ENCODE assay signal across 14 mouse cellular contexts in the genomic region with DNA sequence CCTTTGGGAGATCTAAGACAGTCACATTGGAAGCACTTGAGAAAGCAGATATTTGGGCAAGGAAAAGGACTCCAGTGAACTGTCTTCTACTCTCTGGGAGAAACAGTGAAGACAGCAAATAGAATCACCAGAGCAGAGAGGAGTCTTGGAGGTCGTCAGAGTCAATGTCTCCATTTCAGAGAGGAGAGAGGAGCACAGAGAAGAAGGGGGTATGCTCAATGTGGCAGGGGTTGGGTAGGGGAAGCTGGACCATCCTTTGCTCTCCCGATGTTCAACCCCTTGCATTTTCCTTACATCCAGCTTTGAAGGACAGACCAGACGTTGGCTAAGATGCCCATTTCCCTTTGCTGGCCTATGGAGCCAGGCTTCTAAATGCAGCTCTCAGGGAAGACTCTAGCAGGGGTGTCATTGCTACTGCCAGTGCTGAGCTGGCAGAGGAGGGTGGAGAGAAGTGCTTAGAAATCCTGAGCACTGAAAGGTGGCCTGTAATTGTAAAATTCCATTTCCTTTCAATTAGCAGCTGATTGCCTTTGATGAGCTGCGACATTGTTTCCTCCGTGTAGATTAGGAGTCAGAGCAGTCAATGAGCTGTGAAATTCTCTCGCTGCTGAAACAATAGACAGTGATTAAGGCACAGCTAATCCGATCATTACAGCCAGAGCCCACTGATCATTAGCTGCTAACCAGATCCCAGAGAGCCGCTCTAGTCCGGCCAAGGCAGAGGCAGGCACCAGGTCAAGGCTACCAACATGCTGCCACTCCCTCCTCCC.
DNase-seq lines count a peak whose midpoint lies in the region; ATAC-seq and TF ChIP-seq lines count a peak whose summit lies in the region.
"Had no signal": no experiment of that assay in that cellular context is flagged by ENCODE, and none has a peak within 500 bp of the region (broad histone marks: within the 10 kb centered on the region; RNA-seq: fewer than 3 reads in every experiment).

No protein-coding gene starts in this region.

- H3K36me3 ChIP-seq in lung, postnatal 0 days (ENCODE audit: insufficient read depth, low read length): no peaks in the 10 kb centered on the region
- no peaks in the 10 kb centered on the region for H3K36me3 ChIP-seq in forebrain, embryonic 11.5 days (ENCODE audit: control insufficient read depth, insufficient read depth, low read length)
- H3K36me3 ChIP-seq in midbrain, embryonic 12.5 days: no peaks in the 10 kb centered on the region
- no peaks in the 10 kb centered on the region for H3K36me3 ChIP-seq in stomach, embryonic 15.5 days

- H3K9ac ChIP-seq in lung, postnatal 0 days (replicated peaks; ENCODE audit: low read depth): no peak overlapping the region
- no peak overlapping the region for H3K9ac ChIP-seq in forebrain, embryonic 11.5 days (ENCODE audit: low read length)
- no peak overlapping the region for H3K9ac ChIP-seq in midbrain, embryonic 12.5 days (replicated peaks)
- H3K9ac ChIP-seq in stomach, embryonic 15.5 days: no peak overlapping the region
- H3K9ac ChIP-seq: liver, postnatal 0 days had no signal

- peak; percentile 8 to 55 for DNase-seq in lung, postnatal 4 days
- no peak for DNase-seq in lung, postnatal 0 days (ENCODE audit: low spot score)
- DNase-seq in forebrain, embryonic 11.5 days (ENCODE audit: low spot score): peak; percentile 74
- no peak for DNase-seq in layer of hippocampus, adult 9-10 months (ENCODE audit: low spot score)
- DNase-seq in cerebellum, postnatal 14 days: no peak
- no peak for DNase-seq in c-Kit-positive CD71-positive TER-119-positive erythroid progenitor cells, embryonic 14.5 days (ENCODE audit: low spot score)
- DNase-seq: adrenal gland, postnatal 25 days; cerebellum, adult 9-10 months; liver, postnatal 0 days; spleen, adult 18-20 months had no signal

- 35% methylated on average over 9 of the region's 9 CpGs for WGBS in lung, postnatal 0 days
- 5% methylated on average over 9 of the region's 9 CpGs for WGBS in forebrain, embryonic 11.5 days
- WGBS in midbrain, embryonic 12.5 days: 15% methylated on average over 9 of the region's 9 CpGs
- 35% methylated on average over 9 of the region's 9 CpGs for WGBS in stomach, embryonic 15.5 days

- H3K4me3 ChIP-seq in lung, postnatal 0 days (ENCODE audit: low read depth, low read length): no peak overlapping the region
- H3K4me3 ChIP-seq in forebrain, embryonic 11.5 days (ENCODE audit: low read depth, low read length): no peak overlapping the region
- H3K4me3 ChIP-seq in midbrain, embryonic 12.5 days: no peak overlapping the region
- no peak overlapping the region for H3K4me3 ChIP-seq in stomach, embryonic 15.5 days (replicated peaks)

- no peak for TF ChIP-seq EP300 in lung, postnatal 0 days (IDR thresholded peaks at IDR 0.05)

- TF ChIP-seq CTCF in lung, postnatal 0 days (IDR thresholded peaks at IDR 0.05): no peak

- no peak for ATAC-seq in lung, postnatal 0 days
- peak; percentile 88 for ATAC-seq in forebrain, embryonic 11.5 days (replicated peaks; ENCODE audit: low FRiP score)
- ATAC-seq in midbrain, embryonic 12.5 days (ENCODE audit: low FRiP score, low read depth): peak; percentile 49; the same call in 1 of the 2 replicates
- ATAC-seq in stomach, embryonic 15.5 days (ENCODE audit: insufficient read depth, low FRiP score, low read depth): no peak
- ATAC-seq: liver, postnatal 0 days; Patski had no signal

- no peaks in the 10 kb centered on the region for H3K27me3 ChIP-seq in lung, postnatal 0 days (replicated peaks; ENCODE audit: insufficient read depth, low read length)
- peaks cover 24% of the 10 kb centered on the region for H3K27me3 ChIP-seq in forebrain, embryonic 11.5 days (ENCODE audit: control insufficient read depth, insufficient read depth, low read length)
- H3K27me3 ChIP-seq in midbrain, embryonic 12.5 days: peaks cover 13% of the 10 kb centered on the region
- no peaks in the 10 kb centered on the region for H3K27me3 ChIP-seq in stomach, embryonic 15.5 days (replicated peaks)
- H3K27me3 ChIP-seq: Patski had no signal

- H3K4me2 ChIP-seq in lung, postnatal 0 days (replicated peaks; ENCODE audit: low read depth, low read length): no peak overlapping the region
- H3K4me2 ChIP-seq in forebrain, embryonic 11.5 days (ENCODE audit: low read depth, low read length, severe bottlenecking): no peak overlapping the region
- no peak overlapping the region for H3K4me2 ChIP-seq in midbrain, embryonic 12.5 days (replicated peaks)
- H3K4me2 ChIP-seq in stomach, embryonic 15.5 days: no peak overlapping the region

- no peak overlapping the region for H3K27ac ChIP-seq in lung, postnatal 0 days (ENCODE audit: low read length)
- no peak overlapping the region for H3K27ac ChIP-seq in forebrain, embryonic 11.5 days (ENCODE audit: low read depth, low read length)
- H3K27ac ChIP-seq in midbrain, embryonic 12.5 days (replicated peaks): no peak overlapping the region
- peak overlapping the region; percentile 5; the same call in 1 of the 2 replicates for H3K27ac ChIP-seq in stomach, embryonic 15.5 days
- H3K27ac ChIP-seq: kidney, postnatal 0 days had no signal

- no peaks in the 10 kb centered on the region for H3K4me1 ChIP-seq in lung, postnatal 0 days (ENCODE audit: insufficient read depth, low read depth, low read length)
- H3K4me1 ChIP-seq in forebrain, embryonic 11.5 days (replicated peaks; ENCODE audit: control insufficient read depth, insufficient read depth, low read length): peaks cover 8% of the 10 kb centered on the region
- peaks cover 13% of the 10 kb centered on the region; the same call in 1 of the 2 replicates for H3K4me1 ChIP-seq in midbrain, embryonic 12.5 days
- 0 out of 2 replicates have a peak, but pooled peaks cover 6% of the 10 kb centered on the region for H3K4me1 ChIP-seq in stomach, embryonic 15.5 days

- no peaks in the 10 kb centered on the region for H3K9me3 ChIP-seq in lung, postnatal 0 days (ENCODE audit: low read length)
- no peaks in the 10 kb centered on the region for H3K9me3 ChIP-seq in forebrain, embryonic 11.5 days (ENCODE audit: control insufficient read depth, low read length)
- H3K9me3 ChIP-seq in midbrain, embryonic 12.5 days: no peaks in the 10 kb centered on the region
- H3K9me3 ChIP-seq in stomach, embryonic 15.5 days: no peaks in the 10 kb centered on the region

Comparison
In these comparisons a context has a peak if more than half of its experiments do, and no peak if none do; other contexts are left out.
1. DNase-seq: peak in lung, postnatal 4 days (2 of 2) and forebrain, embryonic 11.5 days (single experiment); none in lung, postnatal 0 days (single experiment), layer of hippocampus, adult 9-10 months (single experiment), cerebellum, postnatal 14 days (0 of 2) and c-Kit-positive CD71-positive TER-119-positive erythroid progenitor cells, embryonic 14.5 days (single experiment).
2. ATAC-seq: peak in forebrain, embryonic 11.5 days (single experiment) and midbrain, embryonic 12.5 days (single experiment); none in lung, postnatal 0 days (single experiment) and stomach, embryonic 15.5 days (single experiment).